Mouse (Mus musculus) common myeloid progenitor, adult 5-6 weeks (primary cell): ENCODE results near the gene Nup214. TPM values are rescaled to one million over a fixed set of nuclear protein-coding genes. Genes with fewer than 3 reads are reported as not detected.

ENCODE experiments used
- ATAC-seq: replicated peaks from 2 replicates; pipeline ENCODE4 v1.8.0; 2016; ENCODE audit warnings: low read depth, mild to moderate bottlenecking, moderate TSS enrichment, inconsistent platforms; ENCODE audit not compliant: poor library complexity, severe bottlenecking
- total RNA-seq: library from RNA; stranded (forward); fragments of 200-1000, 187-1606 nt; gene quantifications from 2 replicates; pipeline ENCODE4 v1.2.3, GENCODE M21; 2017

Gene Nup214
- total RNA-seq, 1 experiment from 2014 or later: 62.2 TPM

GRCm38 (mm10) chr2:32063451-32064151, 89.4 kb downstream of the Nup214 start:
- no peak for ATAC-seq

GRCm38 (mm10) chr2:32064913-32065312, 90.7 kb downstream of the Nup214 start:
- ATAC-seq: no peak

GRCm38 (mm10) chr2:32065371-32065791, 91.1 kb downstream of the Nup214 start:
- no peak for ATAC-seq

GRCm38 (mm10) chr2:32066005-32066404, 91.8 kb downstream of the Nup214 start:
- no peak for ATAC-seq

GRCm38 (mm10) chr2:32068811-32069607, 94.8 kb downstream of the Nup214 start:
- no peak for ATAC-seq

GRCm38 (mm10) chr2:32070747-32071146, 96.5 kb downstream of the Nup214 start:
- ATAC-seq: no peak

GRCm38 (mm10) chr2:32074404-32074803, 100.2 kb downstream of the Nup214 start:
- no peak for ATAC-seq

- no peak for ATAC-seq
Measured at GRCm38 (mm10) chr2:32075368-32075767, 101.1 kb downstream of the Nup214 start.

- no peak for ATAC-seq
Measured at GRCm38 (mm10) chr2:32077744-32078143, 103.5 kb downstream of the Nup214 start.

- ATAC-seq: peak; percentile 43
Measured at GRCm38 (mm10) chr2:32078522-32078921, 104.3 kb downstream of the Nup214 start.

- ATAC-seq: no peak
Measured at GRCm38 (mm10) chr2:32079191-32079725, 105.0 kb downstream of the Nup214 start.

GRCm38 (mm10) chr2:32080681-32081080, 106.4 kb downstream of the Nup214 start:
- ATAC-seq: no peak

- ATAC-seq: peak; percentile 70
Measured at GRCm38 (mm10) chr2:32081296-32081929, 107.2 kb downstream of the Nup214 start.

GRCm38 (mm10) chr2:32082229-32082628, 108.0 kb downstream of the Nup214 start:
- ATAC-seq: no peak

GRCm38 (mm10) chr2:32083159-32084011, 109.1 kb downstream of the Nup214 start:
- ATAC-seq: peak; percentile 28; the same call in 1 of the 2 replicates

- peak; percentile 36 for ATAC-seq
Measured at GRCm38 (mm10) chr2:32084111-32084871, 110.1 kb downstream of the Nup214 start, which contains the start of gene Fam78a. Gene Fam78a (minus strand): TSS chr2:32084857.

- no peak for ATAC-seq
Measured at GRCm38 (mm10) chr2:32084872-32085199, 110.6 kb downstream of the Nup214 start.

GRCm38 (mm10) chr2:32085231-32085630, 111.0 kb downstream of the Nup214 start:
- no peak for ATAC-seq

GRCm38 (mm10) chr2:32087606-32088005, 113.4 kb downstream of the Nup214 start:
- no peak for ATAC-seq
